Mouse (Mus musculus) heart, adult 2 months (tissue): ENCODE measurements around the gene Gbp4.
"Not testable (repeated sequence)": the region's sequence is repeated elsewhere in the genome, so short reads cannot be mapped to it uniquely, and the experiment has no call there.

ENCODE experiments used
- CTCF ChIP-seq: fragments of 200-600 bp; IDR thresholded peaks from 2 replicates; pipeline ENCODE4 v1.8.1; 2022; ENCODE audit warnings: antibody characterized with exemption, mild to moderate bottlenecking, moderate library complexity
- POLR2A ChIP-seq: fragments of 200-500 bp; IDR thresholded peaks from 2 replicates; pipeline ENCODE4 v1.6.1; 2011; ENCODE audit warnings: mild to moderate bottlenecking, low read depth, low read length, control low read depth; ENCODE audit not compliant: insufficient read depth

- not testable (repeated sequence) for TF ChIP-seq CTCF, POLR2A
Observed at GRCm38 (mm10) chr5:105110271-105110852, 29.0 kb downstream of the Gbp4 start.
